Mouse (Mus musculus) liver, embryonic 14.5 days (tissue): Measurements from ENCODE around the gene Zbtb22.

ENCODE experiments used
- CTCF ChIP-seq: IDR thresholded peaks from 2 replicates; pipeline ENCODE4 v1.5.1; 2016; ENCODE audit warnings: antibody characterized with exemption, low read depth, control low read depth
- EP300 ChIP-seq: IDR thresholded peaks from 2 replicates; pipeline ENCODE4 v1.6.1; 2016; ENCODE audit warnings: antibody characterized with exemption, low read depth

DNA sequence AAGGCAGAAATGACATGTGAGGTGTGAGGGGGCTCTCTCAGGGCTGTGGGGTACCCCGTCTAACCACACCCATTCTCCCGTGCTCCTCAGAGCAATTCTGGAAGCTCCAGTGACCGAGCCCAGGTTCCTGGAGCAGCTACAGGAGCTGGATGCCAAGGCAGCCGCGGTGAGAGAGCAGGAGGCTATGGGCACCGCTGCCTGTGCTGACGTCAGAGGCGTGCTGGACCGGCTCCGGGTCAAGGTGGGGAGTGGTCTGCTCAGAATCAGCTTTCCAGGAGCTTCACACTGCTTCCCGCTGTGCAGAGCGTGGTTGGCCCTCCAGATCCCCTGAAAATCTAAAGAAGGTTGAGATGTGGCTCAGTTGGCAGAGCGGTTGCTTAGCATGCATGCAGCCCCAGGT is 43.4 kb downstream of the Zbtb22 start:
- no peak for TF ChIP-seq CTCF
- TF ChIP-seq EP300: no peak
